In the genomic region with DNA sequence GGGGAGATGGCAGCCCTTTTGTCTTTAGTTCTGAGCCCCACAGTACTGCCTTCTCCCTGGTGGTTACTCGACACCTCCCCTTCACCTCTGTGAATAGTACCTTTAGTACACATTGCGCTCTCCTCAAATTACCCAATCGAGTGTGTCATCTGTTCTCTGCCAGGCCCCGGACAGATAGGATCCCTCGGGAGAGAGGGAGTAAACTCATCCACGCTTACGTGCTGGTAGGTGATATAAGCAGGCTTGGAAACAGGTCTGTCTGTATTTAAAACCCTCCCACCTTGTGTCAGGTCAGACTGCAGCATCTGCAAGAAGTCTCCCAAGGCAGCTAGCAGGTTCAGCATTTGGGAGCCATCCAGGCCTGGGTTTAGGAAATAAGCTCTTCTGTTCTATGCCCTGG, we compare ENCODE assay signal across 24 mouse cellular contexts. TPM values are rescaled to one million over a fixed set of nuclear protein-coding genes. Genes with fewer than 3 reads are reported as not detected.
"Had no signal": no experiment of that assay in that cellular context is flagged by ENCODE, and none has a peak within 500 bp of the region (broad histone marks: within the 10 kb centered on the region; RNA-seq: fewer than 3 reads in every experiment).

No protein-coding gene starts in this region.

- H3K27ac ChIP-seq: kidney, postnatal 0 days; limb, embryonic 12.5 days; limb, embryonic 15.5 days; lung, embryonic 15.5 days; midbrain, embryonic 10.5 days; midbrain, embryonic 13.5 days; neural tube, embryonic 13.5 days; stomach, postnatal 0 days had no signal

- H3K9ac ChIP-seq: limb, embryonic 12.5 days; limb, embryonic 15.5 days; lung, embryonic 15.5 days; midbrain, embryonic 13.5 days; neural tube, embryonic 13.5 days had no signal

- H3K4me3 ChIP-seq: limb, embryonic 12.5 days; limb, embryonic 15.5 days; lung, embryonic 15.5 days; megakaryocyte, embryonic 14.5 days; midbrain, embryonic 10.5 days; midbrain, embryonic 13.5 days; myocyte; neural tube, embryonic 13.5 days had no signal

- H3K27me3 ChIP-seq: limb, embryonic 12.5 days; limb, embryonic 15.5 days; lung, embryonic 15.5 days; midbrain, embryonic 13.5 days; neural tube, embryonic 13.5 days had no signal

- H3K4me1 ChIP-seq: limb, embryonic 12.5 days; limb, embryonic 15.5 days; lung, embryonic 15.5 days; midbrain, embryonic 10.5 days; midbrain, embryonic 13.5 days; neural tube, embryonic 13.5 days had no signal

- H3K4me2 ChIP-seq: limb, embryonic 12.5 days; limb, embryonic 15.5 days; lung, embryonic 15.5 days; midbrain, embryonic 13.5 days; neural tube, embryonic 13.5 days had no signal

- DNase-seq: kidney, adult 2 months; kidney, postnatal 25 days; left cerebral cortex, postnatal 4 days; lung, adult 18-20 months; lung, postnatal 10 days; lung, postnatal 36 days; thymus, postnatal 25 days had no signal

- H3K9me3 ChIP-seq: limb, embryonic 12.5 days; limb, embryonic 15.5 days; lung, embryonic 15.5 days; megakaryocyte, embryonic 14.5 days; midbrain, embryonic 10.5 days; midbrain, embryonic 13.5 days; neural tube, embryonic 13.5 days had no signal

- H3K36me3 ChIP-seq: limb, embryonic 12.5 days; limb, embryonic 15.5 days; lung, embryonic 15.5 days; midbrain, embryonic 10.5 days; midbrain, embryonic 13.5 days; neural tube, embryonic 13.5 days had no signal

- ATAC-seq: intestine, postnatal 0 days; midbrain, embryonic 13.5 days; midbrain, embryonic 16.5 days had no signal

RNA-seq across cellular contexts. Expression of a gene that starts 35.2 kb away (rescaled TPM):
- polyA plus RNA-seq: intestine, embryonic 14.5 days; kidney, adult 2 months; midbrain, embryonic 16.5 days; neural tube, embryonic 13.5 days; small intestine, adult 2 months; spleen, adult 2 months; stomach, embryonic 14.5 days; stomach, postnatal 0 days; urinary bladder, adult 2 months had no signal
